Mouse (Mus musculus) embryonic facial prominence, embryonic 11.5 days (tissue): ENCODE data around the gene Malrd1. TPM values are rescaled to one million over a fixed set of nuclear protein-coding genes. Genes with fewer than 3 reads are reported as not detected.

ENCODE experiments used
- ATAC-seq: fragments of 200-750 bp; cut with Nextera tagmentation; replicated peaks from 2 replicates; pipeline ENCODE4 v1.8.0; 2017; ENCODE audit warnings: low read depth; ENCODE audit not compliant: insufficient number of reproducible peaks, low FRiP score, low TSS enrichment
- DNase-seq: peaks from one replicate; pipeline ENCODE4 v3.0.0-alpha.2; 2015; ENCODE audit warnings: low spot score
- H3K27ac ChIP-seq: fragments of 300-500 bp; sonication (generic); replicated peaks from 2 replicates; pipeline ENCODE4 v1.5.1; 2014; ENCODE audit warnings: mild to moderate bottlenecking, low read depth, low read length, control low read depth
- H3K27me3 ChIP-seq: fragments of 300-500 bp; sonication (generic); 2 replicates; pipeline ENCODE4 v1.6.1; 2014; ENCODE audit warnings: mild to moderate bottlenecking, low read length, moderate library complexity, mixed read lengths; ENCODE audit not compliant: control insufficient read depth, insufficient read depth
- H3K36me3 ChIP-seq: fragments of 300-500 bp; sonication (generic); replicated peaks from 2 replicates; pipeline ENCODE4 v1.6.1; 2014; ENCODE audit warnings: low read depth, mild to moderate bottlenecking, low read length, moderate library complexity, mixed read lengths; ENCODE audit not compliant: control insufficient read depth, insufficient read depth
- H3K4me1 ChIP-seq: fragments of 300-500 bp; sonication (generic); 2 replicates; pipeline ENCODE4 v1.6.1; 2014; ENCODE audit warnings: low read length, mixed read lengths; ENCODE audit not compliant: control insufficient read depth, insufficient read depth
- H3K4me2 ChIP-seq: fragments of 300-500 bp; sonication (generic); 2 replicates; pipeline ENCODE4 v1.6.1; 2014; ENCODE audit warnings: low read depth, mild to moderate bottlenecking, control low read depth, low read length, moderate library complexity
- H3K4me3 ChIP-seq: fragments of 300-500 bp; sonication (generic); 2 replicates; pipeline ENCODE4 v1.5.1; 2014; ENCODE audit warnings: low read depth, low read length, control low read depth
- H3K9ac ChIP-seq: fragments of 300-500 bp; sonication (generic); replicated peaks from 2 replicates; pipeline ENCODE4 v1.6.1; 2014; ENCODE audit warnings: mild to moderate bottlenecking, control low read depth, low read length
- H3K9me3 ChIP-seq: fragments of 300-500 bp; sonication (generic); replicated peaks from 2 replicates; pipeline ENCODE4 v1.6.1; 2016; ENCODE audit warnings: mild to moderate bottlenecking, low read length, inconsistent platforms, mixed read lengths; ENCODE audit not compliant: control insufficient read depth
- WGBS: fragments of 180-500 bp; shearing (Covaris S2); extraction: QIAGEN DNeasy Blood & Tissue Kit; methylation state at CpG from one replicate; pipeline ENCODE4 v1.1.7; 2014; 5-methylcytosine and 5-hydroxymethylcytosine counted together
- polyA plus RNA-seq: library from polyadenylated mRNA; unstranded; fragments of >200 nt; fragmentation: Nextera tagmentation; extraction: Ambion mirVana; gene quantifications from 2 replicates; pipeline ENCODE4 v1.2.1, GENCODE M21; 2014

The Malrd1 gene
- polyA plus RNA-seq, 1 experiment from 2014 or later: 0.03 TPM

DNA sequence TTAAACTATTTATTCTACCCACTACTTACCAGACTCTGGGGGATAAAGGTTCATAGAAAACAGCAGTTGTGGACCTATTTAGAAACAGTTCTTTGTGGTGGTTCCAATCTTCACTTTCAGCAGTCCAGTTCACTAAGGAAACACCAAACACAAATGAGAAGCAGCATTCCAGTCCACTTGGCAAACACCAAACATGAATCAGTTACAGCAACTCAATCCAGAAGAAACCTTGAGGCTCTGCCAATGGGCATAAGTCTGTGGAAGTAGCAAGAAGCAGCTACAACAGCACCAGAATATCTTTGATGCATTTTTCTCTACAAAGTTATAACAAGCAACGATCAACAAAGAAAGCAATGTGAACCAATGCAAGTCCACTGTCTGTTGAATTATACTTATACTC lies 214.7 kb downstream of the Malrd1 start:
- Histone ChIP-seq H3K9me3 (no peaks in the 10 kb centered on the region), H3K36me3 (no peaks in the 10 kb centered on the region), H3K9ac (no peak overlapping the region), H3K4me2 (no peak overlapping the region), H3K27ac (no peak overlapping the region), H3K4me3 (no peak overlapping the region), H3K4me1 (no peaks in the 10 kb centered on the region), H3K27me3 (no peaks in the 10 kb centered on the region)
- ATAC-seq: no peak
- DNase-seq: no peak
- WGBS: 93% methylated on average over 1 of the region's 1 CpGs

DNA sequence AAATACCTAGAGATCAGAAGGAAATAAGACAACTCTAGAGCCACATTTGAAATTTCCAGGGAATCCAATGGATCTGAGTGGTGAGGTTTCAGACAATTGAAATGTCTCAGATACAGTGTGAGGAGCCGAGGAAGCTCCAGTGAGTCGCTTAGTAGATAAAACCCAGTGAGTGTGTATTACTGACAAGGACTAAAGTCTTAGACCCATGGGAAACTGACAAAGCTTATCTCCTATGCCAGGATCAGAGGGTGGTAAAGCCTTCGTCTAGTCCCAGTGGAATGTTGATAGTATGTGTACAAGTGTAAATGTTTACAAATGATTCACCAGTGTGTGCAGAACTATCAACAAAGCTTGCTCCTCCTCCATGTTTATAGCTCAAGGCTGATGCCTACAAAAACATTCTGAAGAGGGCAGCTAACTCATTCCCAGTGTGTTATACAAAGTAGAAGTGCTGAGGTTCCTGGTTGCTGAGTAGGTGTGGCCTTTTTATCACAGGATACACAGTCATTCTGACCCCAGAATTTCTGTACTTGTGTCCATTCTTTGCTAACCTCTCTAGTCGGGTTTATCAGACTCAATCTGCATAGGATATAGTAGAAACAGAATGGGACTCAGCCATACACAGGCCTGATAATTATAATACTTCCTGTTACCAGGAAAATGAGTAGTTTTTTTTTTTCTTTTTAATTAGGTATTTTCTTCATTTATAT lies 218.9 kb downstream of the Malrd1 start:
- no peak overlapping the region for H3K27ac ChIP-seq
- ATAC-seq (no peak), DNase-seq (no peak)
- H3K9ac ChIP-seq: no peak overlapping the region
- H3K27me3 ChIP-seq: no peaks in the 10 kb centered on the region
- no peak overlapping the region for H3K4me3 ChIP-seq
- 76% methylated on average over 4 of the region's 4 CpGs for WGBS
- no peaks in the 10 kb centered on the region for H3K4me1 ChIP-seq
- H3K4me2 ChIP-seq: no peak overlapping the region
- no peaks in the 10 kb centered on the region for H3K36me3 ChIP-seq
- no peaks in the 10 kb centered on the region for H3K9me3 ChIP-seq

- Histone ChIP-seq H3K4me2 (no peak overlapping the region), H3K27me3 (no peaks in the 10 kb centered on the region), H3K4me3 (no peak overlapping the region), H3K9ac (no peak overlapping the region), H3K9me3 (no peaks in the 10 kb centered on the region), H3K27ac (no peak overlapping the region), H3K4me1 (no peaks in the 10 kb centered on the region), H3K36me3 (no peaks in the 10 kb centered on the region)
- no peak for DNase-seq
- no peak for ATAC-seq
- 87% methylated on average over 2 of the region's 2 CpGs for WGBS
Measured at GRCm38 (mm10) chr2:15784818-15785217, 258.5 kb downstream of the Malrd1 start.

DNA sequence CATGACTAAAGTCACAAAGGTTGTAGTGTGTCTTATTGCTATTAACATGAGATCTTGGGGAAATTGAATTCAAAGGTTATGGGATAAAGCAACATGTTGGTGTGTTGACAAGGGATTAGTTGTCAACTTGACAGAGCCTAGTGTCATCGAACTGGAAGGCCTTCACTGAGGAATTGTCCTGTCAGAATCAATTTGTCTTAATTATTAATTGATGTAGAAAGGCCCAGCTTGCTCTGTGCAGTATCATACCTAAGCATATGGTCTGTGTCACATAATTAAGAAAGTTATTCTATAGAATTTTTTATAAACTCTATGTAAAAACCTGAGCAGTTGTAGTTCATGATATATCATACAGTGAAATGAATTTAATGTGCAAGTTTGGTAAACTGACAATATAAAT lies 289.4 kb downstream of the Malrd1 start:
- ATAC-seq (no peak), DNase-seq (no peak)
- H3K9me3 ChIP-seq: no peaks in the 10 kb centered on the region
- no peaks in the 10 kb centered on the region for H3K27me3 ChIP-seq
- H3K9ac ChIP-seq: no peak overlapping the region
- H3K27ac ChIP-seq: no peak overlapping the region
- H3K4me2 ChIP-seq: no peak overlapping the region
- H3K4me3 ChIP-seq: no peak overlapping the region
- WGBS: 43% methylated on average over 1 of the region's 1 CpGs
- no peaks in the 10 kb centered on the region for H3K36me3 ChIP-seq
- no peaks in the 10 kb centered on the region for H3K4me1 ChIP-seq

DNA sequence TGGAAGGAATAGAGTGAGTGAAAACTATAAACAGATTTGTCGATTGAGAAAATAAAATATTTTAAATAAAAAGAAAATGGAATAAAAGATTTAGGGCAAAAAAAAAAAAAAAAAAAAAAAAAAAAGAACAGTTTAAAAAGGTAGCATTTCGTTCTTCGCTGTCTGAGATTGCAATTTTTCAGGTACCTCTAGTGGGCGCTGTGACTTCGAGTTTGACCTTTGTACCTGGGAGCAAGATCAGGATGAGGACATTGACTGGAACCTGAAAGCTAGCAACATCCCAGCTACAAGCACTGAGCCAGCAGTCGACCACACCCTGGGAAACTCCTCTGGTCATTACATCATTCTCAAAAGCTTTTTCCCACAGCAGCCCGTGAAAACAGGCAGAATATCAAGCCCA lies 343.1 kb downstream of the Malrd1 start:
- ATAC-seq (no peak), DNase-seq (no peak)
- 27% methylated on average over 7 of the region's 7 CpGs for WGBS
- Histone ChIP-seq H3K4me3 (no peak overlapping the region), H3K9me3 (no peaks in the 10 kb centered on the region), H3K9ac (no peak overlapping the region), H3K36me3 (no peaks in the 10 kb centered on the region), H3K27me3 (no peaks in the 10 kb centered on the region), H3K4me1 (no peaks in the 10 kb centered on the region), H3K4me2 (no peak overlapping the region), H3K27ac (no peak overlapping the region)

DNA sequence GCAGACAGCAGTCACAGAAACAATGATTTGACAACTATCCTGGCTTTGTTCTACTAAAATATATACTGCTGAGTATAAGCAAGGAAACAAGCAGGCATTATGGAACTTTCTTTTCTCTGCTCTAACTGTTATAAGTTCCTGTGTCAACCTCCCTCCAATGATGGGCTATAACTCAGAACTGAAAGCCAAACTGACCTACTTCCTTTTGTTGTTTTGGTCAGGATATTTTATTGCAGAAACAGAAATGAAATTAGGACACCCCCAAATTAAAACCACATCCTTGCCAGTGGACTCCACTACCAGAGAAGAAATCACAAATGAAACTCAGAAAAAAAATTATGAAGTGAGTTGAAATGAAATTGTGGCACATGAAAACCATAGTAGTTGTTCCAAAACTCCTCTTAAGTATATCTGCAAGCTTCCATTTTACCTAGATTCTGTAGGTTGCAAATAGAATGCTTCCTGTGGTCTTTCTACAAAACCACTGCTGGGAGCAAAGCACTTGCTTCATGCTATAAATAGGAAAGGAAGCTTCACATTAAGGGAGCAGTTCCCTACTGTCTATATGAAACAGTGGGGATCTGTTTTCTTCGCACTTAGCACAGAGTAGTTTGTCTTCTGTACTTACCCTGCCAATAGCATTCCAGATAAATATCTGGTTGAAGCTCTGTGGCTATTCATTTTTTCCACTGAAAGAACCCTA lies 367.3 kb downstream of the Malrd1 start:
- 69% methylated on average over 1 of the region's 1 CpGs for WGBS
- ATAC-seq (no peak), DNase-seq (no peak)
- Histone ChIP-seq H3K36me3 (no peaks in the 10 kb centered on the region), H3K4me1 (no peaks in the 10 kb centered on the region), H3K4me2 (no peak overlapping the region), H3K27me3 (no peaks in the 10 kb centered on the region), H3K9ac (no peak overlapping the region), H3K4me3 (no peak overlapping the region), H3K9me3 (no peaks in the 10 kb centered on the region), H3K27ac (no peak overlapping the region)

- Histone ChIP-seq H3K4me1 (no peaks in the 10 kb centered on the region), H3K27ac (no peak overlapping the region), H3K4me3 (no peak overlapping the region), H3K27me3 (no peaks in the 10 kb centered on the region), H3K9me3 (no peaks in the 10 kb centered on the region), H3K9ac (no peak overlapping the region), H3K4me2 (no peak overlapping the region), H3K36me3 (no peaks in the 10 kb centered on the region)
- DNase-seq (no peak), ATAC-seq (no peak)
- 36% methylated on average over 3 of the region's 3 CpGs for WGBS
Measured at GRCm38 (mm10) chr2:15925432-15925831, 399.2 kb downstream of the Malrd1 start.

- H3K4me3 ChIP-seq: no peak overlapping the region
- no peak overlapping the region for H3K4me2 ChIP-seq
- H3K9ac ChIP-seq: no peak overlapping the region
- 27% methylated on average over 1 of the region's 1 CpGs for whole genome bisulfite sequencing
- H3K27ac ChIP-seq: no peak overlapping the region
- DNase-seq (no peak), ATAC-seq (no peak)
- H3K27me3 ChIP-seq: no peaks in the 10 kb centered on the region
- no peaks in the 10 kb centered on the region for H3K9me3 ChIP-seq
- H3K36me3 ChIP-seq: no peaks in the 10 kb centered on the region
- no peaks in the 10 kb centered on the region for H3K4me1 ChIP-seq
Measured at GRCm38 (mm10) chr2:15926041-15926440, 399.8 kb downstream of the Malrd1 start.
